Mouse (Mus musculus) neural tube, embryonic 10.5 days (tissue): ENCODE measurements around the gene Fndc7.

Experiments
- DNase-seq: peaks from one replicate; pipeline ENCODE4 v3.0.0-alpha.2; 2017; ENCODE audit warnings: low spot score; ENCODE audit errors: extremely low spot score

The Fndc7 gene

GRCm38 (mm10) chr3:108889908-108890307, at the start of gene Fndc7:
Gene Fndc7, minus strand, starts transcription at chr3:108890008.
- DNase-seq = no peak

- no peak for DNase-seq
Observed at GRCm38 (mm10) chr3:108939573-108939972, 49.8 kb upstream of the Fndc7 start, which contains the start of gene Henmt1. Gene Henmt1, plus strand, starts transcription at chr3:108939873.

DNA sequence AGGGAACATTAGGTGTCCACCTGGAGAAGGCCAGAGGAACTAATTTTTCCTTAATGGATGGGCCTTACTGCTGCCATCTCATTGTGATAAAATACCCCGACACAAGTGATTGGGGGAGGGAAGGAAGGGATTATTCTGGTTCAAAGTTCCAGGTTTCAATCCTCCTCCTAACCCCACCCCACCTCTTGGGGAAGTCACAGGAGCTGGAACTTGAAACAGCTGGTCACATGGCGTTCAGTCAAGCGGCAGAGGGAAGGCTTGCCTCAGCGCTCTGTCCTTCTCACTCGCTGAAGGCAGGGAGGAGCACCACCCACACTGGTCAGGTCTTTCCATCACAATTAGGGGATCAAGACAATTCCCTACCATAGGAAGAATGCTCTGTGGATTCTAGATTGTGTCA, 48.9 kb upstream of the Fndc7 start:
- no peak for DNase-seq

GRCm38 (mm10) chr3:108933557-108933956, 43.7 kb upstream of the Fndc7 start:
- no peak for DNase-seq

DNA sequence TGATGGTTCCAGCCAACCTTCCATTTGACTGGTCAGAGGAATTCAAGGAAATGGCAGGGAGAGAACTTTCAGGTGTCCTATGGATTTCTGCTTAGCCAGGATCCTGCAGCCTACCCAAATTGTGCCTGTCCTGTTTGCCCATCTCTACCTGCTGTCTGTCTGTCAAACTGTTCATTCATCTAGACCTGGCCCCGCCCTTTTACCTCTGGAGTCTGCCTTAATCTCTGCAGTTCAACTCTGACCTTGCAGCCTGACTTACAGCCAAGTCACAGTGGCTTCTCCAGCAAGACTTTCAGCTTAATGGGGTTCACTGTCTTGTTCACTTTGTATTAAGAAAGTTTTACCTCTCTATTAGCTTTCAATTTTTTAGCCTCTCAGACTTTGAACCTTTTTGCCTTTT, 36.5 kb upstream of the Fndc7 start:
- DNase-seq = no peak

DNA sequence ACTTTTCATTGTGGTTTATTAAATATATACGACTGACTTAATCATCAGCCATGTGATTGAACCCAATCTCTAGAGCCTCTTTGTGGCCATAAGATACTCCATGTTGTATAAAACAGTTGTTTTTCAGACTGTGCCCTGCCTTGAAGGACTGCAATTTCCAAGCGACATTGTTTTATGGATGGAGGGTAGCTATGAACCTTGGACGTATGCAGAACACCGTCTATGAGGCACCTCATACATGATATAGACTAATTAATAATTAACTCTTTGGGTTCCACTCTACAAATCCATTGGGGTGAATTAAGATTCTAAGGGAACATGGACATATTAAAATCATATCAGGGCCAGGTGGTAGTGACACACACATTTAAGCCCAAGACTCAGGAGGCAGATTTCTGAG, 35.9 kb upstream of the Fndc7 start:
- no peak for DNase-seq

GRCm38 (mm10) chr3:108921822-108922221, 32.0 kb upstream of the Fndc7 start:
- no peak for DNase-seq

- DNase-seq = no peak
Observed at GRCm38 (mm10) chr3:108920442-108921070, 30.7 kb upstream of the Fndc7 start.

DNA sequence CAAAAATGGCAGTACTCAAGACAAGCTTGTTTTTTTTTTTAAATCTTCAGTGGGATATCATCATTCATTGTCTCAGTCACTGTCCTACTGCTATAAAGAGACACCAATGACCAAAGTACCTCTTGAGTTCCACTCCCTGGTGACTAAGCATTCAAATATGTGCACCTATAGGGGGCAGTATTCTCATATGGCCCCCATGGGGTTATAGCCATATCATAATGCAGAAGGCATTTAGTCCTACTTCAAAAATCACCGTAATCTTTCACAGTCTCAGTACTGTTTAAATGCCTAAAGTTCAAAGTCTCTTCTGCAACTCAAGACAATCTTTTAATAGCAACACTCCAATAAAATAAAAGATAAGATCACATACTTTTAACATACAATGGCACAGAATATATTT, 29.0 kb upstream of the Fndc7 start:
- DNase-seq = no peak

- no peak for DNase-seq
Observed at GRCm38 (mm10) chr3:108917986-108918385, 28.2 kb upstream of the Fndc7 start.

DNA sequence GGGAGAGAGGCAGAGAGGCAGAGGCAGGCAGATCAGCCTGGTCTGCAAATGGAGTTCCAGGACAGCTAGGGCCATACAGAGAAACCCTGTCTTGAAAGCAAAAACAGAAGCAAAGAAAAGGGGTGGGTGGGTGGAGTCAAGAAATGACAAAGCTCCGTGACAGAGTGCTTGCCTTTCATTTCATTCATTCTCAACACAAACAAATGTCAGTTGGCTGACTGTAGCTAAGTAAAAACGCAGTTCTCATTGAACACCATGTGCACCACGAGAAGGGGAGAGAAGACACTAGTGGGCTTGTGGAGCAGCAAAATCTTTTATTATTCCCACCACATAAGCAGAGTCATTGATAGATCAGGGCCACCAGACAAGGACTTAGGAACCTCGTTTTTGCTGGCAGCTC, 27.0 kb upstream of the Fndc7 start:
- no peak for DNase-seq

DNA sequence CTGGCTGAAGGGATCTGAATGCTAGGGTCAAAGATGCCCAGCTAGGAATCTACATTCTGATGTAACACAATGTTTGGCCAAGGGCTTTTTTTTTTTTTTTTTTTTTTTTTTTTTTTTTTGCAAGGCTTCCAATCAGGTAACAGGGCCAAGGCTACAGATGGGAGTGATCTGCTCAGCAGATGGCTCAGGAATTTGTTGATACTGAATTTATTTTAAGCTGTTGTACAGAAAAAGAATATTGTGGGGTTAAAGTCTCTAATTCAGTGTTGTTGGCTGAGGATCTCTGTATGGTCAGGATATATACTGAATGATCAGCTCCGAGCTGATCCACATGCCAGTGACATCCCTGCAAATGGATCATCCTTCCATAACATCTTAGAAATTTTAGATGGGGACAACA, 26.2 kb upstream of the Fndc7 start:
- DNase-seq = no peak

DNA sequence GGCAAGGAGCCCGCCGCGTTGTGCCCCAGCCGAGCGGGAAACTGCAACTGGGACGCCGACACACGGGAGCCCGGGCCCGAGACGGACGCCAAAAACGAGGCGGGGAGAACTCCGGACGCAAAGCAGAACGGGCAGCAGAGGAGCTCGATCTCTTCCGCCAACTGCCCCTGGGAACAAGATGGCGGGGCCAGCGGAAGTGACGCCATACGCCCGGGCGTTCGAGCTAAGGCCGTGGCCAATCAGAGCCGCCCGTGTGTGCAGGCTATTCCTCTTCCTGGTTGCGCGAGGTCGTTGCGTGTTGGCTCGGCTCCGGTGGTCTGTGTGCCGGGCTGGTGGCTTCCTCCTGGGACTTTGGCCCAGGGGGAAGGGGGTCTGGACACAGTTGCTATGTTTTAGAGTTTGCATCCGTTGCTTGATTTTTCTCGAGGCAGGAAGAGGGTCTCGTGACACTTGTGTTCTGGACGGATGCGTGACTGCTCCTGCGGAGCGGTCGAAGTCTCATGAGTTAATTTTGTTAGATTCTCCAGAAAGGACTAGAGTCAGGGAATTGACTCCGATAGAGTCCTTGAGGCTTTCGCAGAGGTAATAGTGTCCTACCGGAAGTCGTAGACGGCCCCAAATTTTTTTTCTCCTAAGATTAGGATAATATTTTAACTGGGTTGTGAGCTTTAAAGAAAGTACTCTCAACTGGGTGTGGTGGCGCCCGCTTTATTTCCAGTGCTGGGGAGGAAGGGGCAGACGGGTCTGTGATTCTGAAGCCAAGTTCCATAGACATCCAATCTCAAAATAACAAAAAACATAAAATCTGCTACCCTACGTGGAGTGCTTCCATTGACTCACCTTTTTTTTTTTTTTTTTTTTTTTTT, 22.0 kb upstream of the Fndc7 start, which contains the start of gene Prpf38b:
TSS of gene Prpf38b (minus strand) at position 180 of the 866 bp plus-strand sequence.
- DNase-seq = peak; percentile 96

- DNase-seq = no peak
Observed at GRCm38 (mm10) chr3:108911081-108911547, 21.3 kb upstream of the Fndc7 start.

GRCm38 (mm10) chr3:108910303-108911080, 20.7 kb upstream of the Fndc7 start:
- peak; percentile 24 for DNase-seq

DNA sequence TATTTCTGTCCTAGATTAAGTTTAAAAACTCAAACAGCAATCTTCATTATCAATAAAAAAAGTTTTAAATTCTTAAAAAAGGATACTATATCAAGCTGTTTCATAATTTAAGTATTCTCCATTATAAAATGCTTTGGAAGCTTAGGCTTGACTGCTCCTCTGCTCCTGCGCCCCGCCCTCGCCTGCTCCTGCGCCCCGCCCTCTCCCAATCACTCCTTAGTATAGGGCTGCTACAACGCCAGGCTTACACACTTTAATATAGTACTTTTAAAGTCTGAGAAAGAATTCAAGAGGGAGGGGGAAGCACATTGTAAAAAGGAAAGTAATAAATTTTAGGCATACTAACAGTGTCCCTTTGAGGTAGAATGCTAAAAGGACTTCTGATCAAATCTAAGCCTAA, 13.1 kb upstream of the Fndc7 start:
- no peak for DNase-seq

GRCm38 (mm10) chr3:108902038-108902437, 12.2 kb upstream of the Fndc7 start:
- no peak for DNase-seq

- no peak for DNase-seq
Observed at GRCm38 (mm10) chr3:108900681-108901080, 10.9 kb upstream of the Fndc7 start.

DNA sequence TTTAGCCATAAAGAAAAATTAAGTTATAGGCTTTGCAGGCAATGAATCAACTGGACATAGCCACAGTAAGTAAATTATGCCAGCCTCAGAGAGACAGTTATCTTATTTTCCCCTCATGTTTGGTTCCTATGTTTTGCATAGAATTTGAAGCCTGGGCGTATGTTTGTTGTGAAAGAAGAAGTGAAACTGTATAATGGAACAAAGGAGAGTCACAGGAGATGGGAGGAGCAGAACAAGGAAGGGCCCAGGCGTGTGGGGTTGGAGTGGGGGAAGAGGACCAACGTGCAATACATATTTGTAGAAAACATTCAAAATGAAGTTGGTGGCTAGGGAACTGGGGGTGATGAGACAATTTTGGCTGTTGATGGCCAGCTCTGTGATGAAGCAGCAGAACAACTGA, 10.3 kb upstream of the Fndc7 start:
- DNase-seq = no peak

DNA sequence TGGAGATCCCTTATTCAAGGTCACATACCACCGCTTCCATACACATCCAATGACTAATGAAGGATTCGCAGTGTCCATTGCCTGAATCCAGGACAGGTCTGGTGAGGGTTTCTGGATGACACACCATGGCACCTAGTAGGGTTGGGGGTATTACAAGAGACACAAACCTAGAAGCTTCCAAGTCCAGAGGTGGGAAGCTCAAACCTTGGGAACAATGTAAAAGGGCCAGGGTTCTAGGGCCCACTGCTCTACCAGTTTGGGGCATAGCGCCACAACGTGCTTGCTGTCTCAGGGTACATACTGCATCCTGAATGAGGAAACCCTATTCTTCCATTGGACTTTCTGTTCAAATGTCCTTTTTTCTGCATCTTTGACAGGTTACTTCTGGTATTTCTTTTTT, 8.8 kb upstream of the Fndc7 start:
- DNase-seq = no peak

- DNase-seq = no peak
Observed at GRCm38 (mm10) chr3:108892914-108893313, 3.1 kb upstream of the Fndc7 start.

- no peak for DNase-seq
Observed at GRCm38 (mm10) chr3:108892080-108892479, 2.3 kb upstream of the Fndc7 start.
